ENCODE assay signal across 8 mouse cellular contexts in genomic region chr16:4938989-4939388, GRCm38 (mm10). TPM values are rescaled to one million over a fixed set of nuclear protein-coding genes. Genes with fewer than 3 reads are reported as not detected.
DNase-seq lines count a peak whose midpoint lies in the region; ATAC-seq lines count a peak whose summit lies in the region.

No protein-coding gene starts in this region.

- peaks cover 69% of the 10 kb centered on the region for H3K36me3 ChIP-seq in intestine, embryonic 14.5 days (ENCODE audit: control insufficient read depth, insufficient read depth, low read length)

- H3K9me3 ChIP-seq in intestine, embryonic 14.5 days (ENCODE audit: control insufficient read depth, low read length), result no peaks in the 10 kb centered on the region

- WGBS in intestine, embryonic 14.5 days, result 1% methylated on average over 28 of the region's 28 CpGs

- H3K27me3 ChIP-seq in intestine, embryonic 14.5 days (replicated peaks; ENCODE audit: control insufficient read depth, insufficient read depth, low read length), result no peaks in the 10 kb centered on the region

- H3K27ac ChIP-seq in intestine, embryonic 14.5 days (ENCODE audit: low read depth), result peak overlapping the region; percentile 83

- ATAC-seq in intestine, embryonic 14.5 days (replicated peaks; ENCODE audit: low FRiP score, low TSS enrichment, low read depth), result peak; percentile 93

- peaks cover 8% of the 10 kb centered on the region; the same call in 1 of the 2 replicates for H3K4me1 ChIP-seq in intestine, embryonic 14.5 days (replicated peaks; ENCODE audit: control insufficient read depth, insufficient read depth, low read length)

- peak overlapping the region; percentile 72 for H3K4me3 ChIP-seq in intestine, embryonic 14.5 days (ENCODE audit: low read depth, low read length)

- H3K4me2 ChIP-seq in intestine, embryonic 14.5 days (ENCODE audit: low read length), result peak overlapping the region; percentile 73

- H3K9ac ChIP-seq in intestine, embryonic 14.5 days (ENCODE audit: low read length), result peak overlapping the region; percentile 90

- DNase-seq in adrenal gland, adult (ENCODE audit: inconsistent age in 2 of 2, low spot score in 1 of 2), result peak; percentile 97 to 98
- DNase-seq in embryo, embryonic 10.5 days (ENCODE audit: low spot score), result peak; percentile 98
- peak; percentile 96 for DNase-seq in gastrocnemius, postnatal 14 days
- DNase-seq in intestine, embryonic 14.5 days (ENCODE audit: low spot score), result peak; percentile 94
- DNase-seq in left cerebral cortex, postnatal 14 days (ENCODE audit: low spot score in 2 of 2), result peak; percentile 96 to 97
- peak; percentile 96 for DNase-seq in mesoderm, embryonic 11.5 days (ENCODE audit: low read depth, low spot score)
- peak; percentile 93 to 95 for DNase-seq in right cerebral cortex, postnatal 36 days (ENCODE audit: low spot score in 2 of 2)
- peak; percentile 97 for DNase-seq in yolk sac, embryonic 10.5 days (ENCODE audit: low spot score)

- intact Hi-C loops in gastrocnemius, postnatal 14 days (cut with DNase I; ENCODE audit: low total_unique reads), result no loop called here
- intact Hi-C loops in left cerebral cortex, postnatal 14 days (cut with DNase I), result no loop called here

RNA-seq across cellular contexts. Expression of gene Nudt16l1, which starts 0.4 kb away (rescaled TPM):
- 10 to 100 TPM; 23.3 to 23.8 TPM for total RNA-seq in gastrocnemius, postnatal 14 days (2021)
- 145 and 162 TPM in 2 replicates for polyA plus RNA-seq in intestine, embryonic 14.5 days (2014; fragmentation: Nextera tagmentation; extraction: Ambion mirVana)
- total RNA-seq in left cerebral cortex, postnatal 14 days (2021), result 10 to 100 TPM; 66.7 to 70.3 TPM

RNA-seq across cellular contexts. Expression of gene Anks3, which starts 25.0 kb away (rescaled TPM):
- 10 to 100 TPM in 1 of 2 experiments, 1 to 10 TPM in 1; 9.9 to 10.7 TPM for total RNA-seq in gastrocnemius, postnatal 14 days (2021)
- polyA plus RNA-seq in intestine, embryonic 14.5 days (2014; fragmentation: Nextera tagmentation; extraction: Ambion mirVana), result 45.0 and 51.7 TPM in 2 replicates
- 10 to 100 TPM; 50.1 TPM for total RNA-seq in left cerebral cortex, postnatal 14 days (2021)

RNA-seq across cellular contexts. Expression of gene Mgrn1, which starts 52.9 kb away (rescaled TPM):
- total RNA-seq in gastrocnemius, postnatal 14 days (2021), result 10 to 100 TPM; 46.7 to 51.9 TPM
- polyA plus RNA-seq in intestine, embryonic 14.5 days (2014; fragmentation: Nextera tagmentation; extraction: Ambion mirVana), result 83.7 and 87.6 TPM in 2 replicates
- total RNA-seq in left cerebral cortex, postnatal 14 days (2021), result 100 to 1,000 TPM; 198 to 203 TPM

RNA-seq across cellular contexts. Expression of gene Sept12, which starts 58.7 kb away (rescaled TPM):
- total RNA-seq in gastrocnemius, postnatal 14 days (2021), result not detected
- polyA plus RNA-seq in intestine, embryonic 14.5 days (2014; fragmentation: Nextera tagmentation; extraction: Ambion mirVana), result 0.24 TPM in 1 of 2 replicates, not detected in the other
- total RNA-seq in left cerebral cortex, postnatal 14 days (2021), result not detected

RNA-seq across cellular contexts. Expression of gene Ubald1, which starts 58.9 kb away (rescaled TPM):
- total RNA-seq in gastrocnemius, postnatal 14 days (2021), result 10 to 100 TPM; 25.2 to 26.1 TPM
- polyA plus RNA-seq in intestine, embryonic 14.5 days (2014; fragmentation: Nextera tagmentation; extraction: Ambion mirVana), result 39.3 and 40.6 TPM in 2 replicates
- 10 to 100 TPM; 81.6 to 86.7 TPM for total RNA-seq in left cerebral cortex, postnatal 14 days (2021)

Comparison
In these comparisons a context has a peak if more than half of its experiments do, and no peak if none do; other contexts are left out.
1. Peak in every context shown above with its lines: DNase-seq, ATAC-seq, H3K4me3 ChIP-seq and H3K27ac ChIP-seq.
2. RNA of gene Anks3, which starts 25.0 kb away (total RNA-seq): 50.1 TPM in left cerebral cortex, postnatal 14 days; 9.9 to 10.7 TPM in gastrocnemius, postnatal 14 days; every median in the first group is over 4 times any median in the second.